Mouse (Mus musculus): ENCODE data around the gene Spsb2.

Gene Spsb2

GRCm38 (mm10) chr6:124808358-124809012, at the start of gene Spsb2:
Gene Spsb2 (plus strand): TSS chr6:124808661.
- in situ Hi-C loops (cut with MseI, MboI) = no loop called here

GRCm38 (mm10) chr6:124758849-124759232, 49.6 kb upstream of the Spsb2 start:
- in situ Hi-C loops (cut with MseI, MboI) = no loop called here

- in situ Hi-C loops (cut with MseI, MboI) = no loop called here
Measured at GRCm38 (mm10) chr6:124759259-124759658, 49.2 kb upstream of the Spsb2 start.

GRCm38 (mm10) chr6:124765951-124766350, 42.5 kb upstream of the Spsb2 start:
- in situ Hi-C loops (cut with MseI, MboI) = no loop called here

GRCm38 (mm10) chr6:124767536-124767919, 40.9 kb upstream of the Spsb2 start:
- in situ Hi-C loops (cut with MseI, MboI) = no loop called here

- in situ Hi-C loops (cut with MseI, MboI) = no loop called here
Measured at GRCm38 (mm10) chr6:124767920-124768703, 40.3 kb upstream of the Spsb2 start.

- in situ Hi-C loops (cut with MseI, MboI) = no loop called here
Measured at GRCm38 (mm10) chr6:124768704-124769044, 39.8 kb upstream of the Spsb2 start.

- in situ Hi-C loops (cut with MseI, MboI) = no loop called here
Measured at GRCm38 (mm10) chr6:124769101-124769765, 39.2 kb upstream of the Spsb2 start, which contains the start of gene Eno2. Gene Eno2 (minus strand): TSS chr6:124769673.

- in situ Hi-C loops (cut with MseI, MboI) = no loop called here
Measured at GRCm38 (mm10) chr6:124770013-124770412, 38.4 kb upstream of the Spsb2 start.

- in situ Hi-C loops (cut with MseI, MboI) = no loop called here
Measured at GRCm38 (mm10) chr6:124770511-124770910, 38.0 kb upstream of the Spsb2 start.

GRCm38 (mm10) chr6:124779222-124779983, 29.1 kb upstream of the Spsb2 start, which contains the start of gene Lrrc23:
Gene Lrrc23 (minus strand): TSS chr6:124779727.
- in situ Hi-C loops (cut with MseI, MboI) = no loop called here

GRCm38 (mm10) chr6:124779984-124780416, 28.5 kb upstream of the Spsb2 start:
- in situ Hi-C loops (cut with MseI, MboI) = no loop called here

- in situ Hi-C loops (cut with MseI, MboI) = no loop called here
Measured at GRCm38 (mm10) chr6:124780917-124781316, 27.5 kb upstream of the Spsb2 start.

GRCm38 (mm10) chr6:124782436-124782835, 26.0 kb upstream of the Spsb2 start:
- in situ Hi-C loops (cut with MseI, MboI) = no loop called here

- in situ Hi-C loops (cut with MseI, MboI) = no loop called here
Measured at GRCm38 (mm10) chr6:124786756-124787420, 21.6 kb upstream of the Spsb2 start.

- in situ Hi-C loops (cut with MseI, MboI) = no loop called here
Measured at GRCm38 (mm10) chr6:124787722-124788121, 20.7 kb upstream of the Spsb2 start.

- in situ Hi-C loops (cut with MseI, MboI) = no loop called here
Measured at GRCm38 (mm10) chr6:124789519-124789918, 18.9 kb upstream of the Spsb2 start.

GRCm38 (mm10) chr6:124790121-124790520, 18.3 kb upstream of the Spsb2 start:
- in situ Hi-C loops (cut with MseI, MboI) = no loop called here

- in situ Hi-C loops (cut with MseI, MboI) = no loop called here
Measured at GRCm38 (mm10) chr6:124791911-124792310, 16.6 kb upstream of the Spsb2 start.

GRCm38 (mm10) chr6:124795781-124796180, 12.7 kb upstream of the Spsb2 start:
- in situ Hi-C loops (cut with MseI, MboI) = no loop called here

- in situ Hi-C loops (cut with MseI, MboI) = no loop called here
Measured at GRCm38 (mm10) chr6:124796200-124796599, 12.3 kb upstream of the Spsb2 start.

Measured in mouse trophoblast stem cell (cell line).